26 mouse cellular contexts compared by ENCODE assay signal in genomic region chr3:56295578-56295977, GRCm38 (mm10).
"Had no signal": no experiment of that assay in that cellular context is flagged by ENCODE, and none has a peak within 500 bp of the region (broad histone marks: within the 10 kb centered on the region; RNA-seq: fewer than 3 reads in every experiment).

No protein-coding gene starts in this region.

- H3K4me3 ChIP-seq: gastrocnemius, adult 2 months; heart, embryonic 10.5 days; heart, embryonic 12.5 days; hindbrain, embryonic 10.5 days; hindbrain, embryonic 12.5 days; intestine, embryonic 15.5 days; layer of hippocampus, adult 2 months; left cerebral cortex, adult 2 months; limb, embryonic 10.5 days; limb, embryonic 12.5 days had no signal

- ATAC-seq: hindbrain, embryonic 16.5 days; inflammation-experienced regulatory T-cells, adult 6 months; intestine, embryonic 15.5 days; intestine, postnatal 0 days had no signal

- H3K9ac ChIP-seq: heart, embryonic 12.5 days; hindbrain, embryonic 12.5 days; hindbrain, embryonic 14.5 days; intestine, embryonic 15.5 days; limb, embryonic 12.5 days had no signal

- H3K4me2 ChIP-seq: heart, embryonic 12.5 days; hindbrain, embryonic 12.5 days; hindbrain, embryonic 14.5 days; intestine, embryonic 15.5 days; limb, embryonic 12.5 days; liver, embryonic 11.5 days had no signal

- H3K4me1 ChIP-seq: heart, embryonic 10.5 days; heart, embryonic 12.5 days; hindbrain, embryonic 10.5 days; hindbrain, embryonic 12.5 days; intestine, embryonic 15.5 days; limb, embryonic 12.5 days had no signal

- H3K27ac ChIP-seq: gastrocnemius, adult 2 months; heart, embryonic 10.5 days; hindbrain, embryonic 10.5 days; hindbrain, embryonic 12.5 days; hindbrain, embryonic 14.5 days; intestine, embryonic 15.5 days; layer of hippocampus, adult 2 months; left cerebral cortex, adult 2 months; limb, embryonic 12.5 days had no signal

- H3K36me3 ChIP-seq: heart, embryonic 10.5 days; heart, embryonic 12.5 days; hindbrain, embryonic 10.5 days; hindbrain, embryonic 12.5 days; intestine, embryonic 15.5 days; limb, embryonic 10.5 days; limb, embryonic 12.5 days had no signal

- H3K27me3 ChIP-seq: heart, embryonic 12.5 days; hindbrain, embryonic 12.5 days; intestine, embryonic 15.5 days; limb, embryonic 12.5 days had no signal

- DNase-seq: gastrocnemius, adult 2 months; gastrocnemius, postnatal 10 days; gastrocnemius, postnatal 25 days; heart, adult 18-20 months; heart, postnatal 10 days; heart, postnatal 4 days; kidney, adult 18-20 months; kidney, adult 8-10 months; kidney, postnatal 10 days; kidney, postnatal 25 days; kidney, postnatal 4 days; liver had no signal

- H3K9me3 ChIP-seq: heart, embryonic 10.5 days; heart, embryonic 12.5 days; hindbrain, embryonic 10.5 days; hindbrain, embryonic 12.5 days; intestine, embryonic 15.5 days; limb, embryonic 10.5 days; limb, embryonic 12.5 days had no signal
